Mouse (Mus musculus) liver (tissue): Measurements from ENCODE around the gene Fry.

Experiments used
- DNase-seq: peaks from one replicate; pipeline ENCODE4 v3.0.0-alpha.2; 2020; ENCODE audit warnings: mixed read lengths

Fry gene

DNA sequence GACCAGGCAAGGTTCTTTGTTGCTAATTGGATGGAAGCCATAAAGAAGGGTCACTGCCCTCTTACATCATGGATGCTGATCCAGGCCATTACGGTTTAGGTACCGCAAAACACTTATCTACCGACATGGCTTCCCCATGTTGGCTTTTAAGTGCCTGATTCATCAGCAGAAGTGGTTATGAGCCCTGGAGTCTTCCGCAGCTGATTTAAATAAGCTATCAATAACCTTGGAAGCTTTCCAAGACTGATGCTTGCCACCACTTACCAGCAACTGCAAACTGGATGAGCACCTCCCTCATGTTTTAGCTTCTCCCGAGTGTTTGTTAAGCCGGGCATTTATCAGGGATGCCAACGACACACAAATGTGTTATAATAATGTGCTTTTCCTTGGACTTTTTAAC is 12.7 kb downstream of the Fry start:
- no peak for DNase-seq

DNA sequence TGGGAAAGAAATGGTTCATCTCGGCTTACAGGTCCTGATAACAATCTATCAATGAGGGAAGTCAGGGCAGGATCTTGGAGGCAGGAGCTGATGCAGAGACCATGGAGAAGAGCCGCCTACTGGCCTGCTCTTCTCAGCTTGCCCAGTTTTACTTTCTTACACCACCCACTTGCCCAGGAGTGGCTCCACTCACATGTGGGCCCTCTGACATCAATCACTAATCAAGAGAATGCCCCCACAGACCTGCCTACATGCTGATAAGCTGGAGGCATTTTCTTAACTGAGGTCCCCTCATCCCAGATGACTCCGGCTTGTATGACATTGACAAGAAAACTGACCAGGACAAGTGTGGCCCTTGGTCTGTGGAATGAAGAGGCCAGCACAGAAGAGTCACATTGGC is 16.2 kb downstream of the Fry start:
- peak; percentile 49 for DNase-seq

DNA sequence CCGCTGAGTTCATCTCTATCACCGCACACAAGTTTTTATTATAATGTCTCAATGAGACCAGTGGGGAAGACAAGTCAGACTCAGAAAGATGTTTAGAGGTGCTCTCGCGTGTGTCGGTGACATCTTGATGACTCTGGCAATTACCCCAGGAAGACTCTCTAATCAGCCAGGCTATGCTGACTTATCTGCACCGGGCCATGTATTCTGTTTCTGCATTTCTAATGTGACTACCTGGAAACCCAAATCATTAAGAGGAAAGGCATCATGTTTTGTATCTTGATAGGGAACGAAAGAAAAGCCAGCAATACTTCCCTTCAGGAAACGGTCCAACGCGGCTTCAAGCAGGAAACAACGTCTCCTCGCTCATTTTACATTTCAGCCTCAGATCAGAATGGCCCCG is 17.1 kb downstream of the Fry start:
- peak; percentile 34 for DNase-seq

DNA sequence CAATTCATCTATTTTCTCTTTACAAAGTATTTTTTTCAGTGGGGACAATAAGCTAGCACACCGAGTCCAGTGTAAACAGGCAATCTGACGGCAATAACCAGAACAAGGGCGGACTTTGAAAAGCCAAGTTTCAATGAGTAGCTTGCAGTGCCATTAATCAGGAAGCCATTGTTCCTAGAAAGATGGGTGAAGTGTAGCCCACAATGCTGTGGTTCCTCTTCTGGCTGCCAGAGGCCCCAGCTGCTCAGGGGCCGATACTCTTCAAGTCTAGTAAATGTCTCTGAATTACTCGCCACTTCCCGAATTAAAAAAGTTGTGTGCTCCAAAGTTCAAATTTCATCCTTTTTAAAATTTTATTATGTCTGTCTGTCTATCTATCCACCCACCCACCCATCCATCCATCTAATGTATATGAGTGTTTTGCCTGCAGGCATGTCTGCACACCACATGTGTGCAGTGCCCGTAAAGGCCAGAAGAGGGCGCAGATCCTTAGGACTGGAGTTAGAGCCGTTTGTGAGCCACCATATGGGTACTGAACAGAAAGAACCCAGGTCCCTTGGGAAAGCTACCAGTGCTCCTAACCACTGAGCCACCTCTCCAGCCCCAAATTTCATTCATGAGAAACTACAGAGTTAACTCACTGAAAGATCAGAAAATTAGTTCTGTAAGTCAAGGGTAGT is 19.5 kb downstream of the Fry start:
- peak; percentile 40 for DNase-seq

DNA sequence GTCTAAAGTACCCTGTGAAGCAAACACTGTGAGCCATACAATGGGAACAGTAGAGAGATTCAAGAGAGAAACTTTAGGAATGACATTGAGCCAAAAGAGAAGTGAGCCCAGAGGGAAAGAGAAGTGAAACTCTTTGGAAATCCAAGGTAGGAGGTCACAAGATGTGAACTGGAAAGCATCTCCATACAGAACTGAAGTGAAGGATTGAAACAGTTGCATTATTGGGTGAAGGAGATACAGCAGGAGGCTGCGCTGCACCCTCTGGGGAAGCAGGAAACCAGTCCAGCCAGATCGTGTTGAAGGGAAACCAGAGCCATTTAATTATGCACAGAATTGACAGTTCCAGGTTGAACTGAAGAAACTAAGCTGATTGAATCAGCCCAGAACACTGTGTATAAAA is 22.1 kb downstream of the Fry start:
- DNase-seq: no peak

DNA sequence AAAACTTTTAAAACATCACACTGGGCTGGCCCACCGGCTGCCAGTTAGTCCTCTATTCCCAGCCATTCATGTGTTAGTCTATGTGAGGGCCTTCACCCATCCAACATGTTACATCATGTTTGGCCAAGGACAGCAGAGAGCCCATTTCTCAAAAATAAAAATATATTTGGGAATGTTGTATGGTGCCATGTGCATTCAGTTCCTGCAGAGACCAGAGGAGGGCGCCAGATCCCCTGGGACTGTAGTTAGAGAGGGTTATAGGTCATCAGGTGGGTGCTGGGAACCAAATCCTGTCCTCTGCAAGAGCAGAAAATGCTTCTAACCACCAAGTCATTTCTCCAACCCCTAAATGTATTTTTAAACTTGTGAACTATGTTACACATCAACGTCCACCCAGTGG is 27.5 kb downstream of the Fry start:
- no peak for DNase-seq

DNA sequence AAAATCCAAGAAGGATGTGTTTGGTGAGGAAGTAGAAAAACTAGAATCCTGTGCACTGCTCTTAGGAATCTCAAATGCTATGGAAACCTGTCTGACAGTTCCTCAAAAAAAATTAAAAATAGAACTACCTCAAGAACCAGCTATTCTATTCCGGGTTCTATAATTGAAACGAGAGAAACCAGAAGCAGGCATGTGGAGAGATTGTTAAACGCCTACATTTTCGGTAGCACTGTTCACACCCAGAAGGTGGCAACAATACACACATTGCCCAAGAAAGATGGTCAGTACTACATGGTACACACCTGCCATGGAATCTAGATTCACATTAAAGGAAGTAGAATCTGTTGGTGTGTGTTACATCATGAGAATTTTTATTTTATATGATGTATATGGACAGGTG is 28.2 kb downstream of the Fry start:
- no peak for DNase-seq

DNA sequence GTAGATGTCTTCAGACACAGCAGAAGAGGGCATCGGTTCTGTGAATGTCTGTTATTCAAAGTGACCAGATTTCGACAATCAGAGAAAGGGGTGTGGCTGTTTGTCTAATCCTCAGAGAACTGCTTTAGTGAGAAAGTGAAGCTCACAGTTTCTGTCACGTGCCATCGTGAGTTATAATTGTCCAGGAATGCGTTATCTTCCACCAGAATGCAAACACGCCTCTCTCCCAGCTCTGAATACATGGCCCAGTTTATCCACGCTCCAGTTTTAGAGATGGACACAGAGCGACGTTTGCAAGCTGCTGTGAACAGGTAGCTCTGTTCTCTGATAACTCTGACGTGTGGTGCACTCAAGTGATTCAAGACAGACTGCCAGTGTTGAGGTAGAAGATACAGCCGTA is 31.3 kb downstream of the Fry start:
- no peak for DNase-seq

DNA sequence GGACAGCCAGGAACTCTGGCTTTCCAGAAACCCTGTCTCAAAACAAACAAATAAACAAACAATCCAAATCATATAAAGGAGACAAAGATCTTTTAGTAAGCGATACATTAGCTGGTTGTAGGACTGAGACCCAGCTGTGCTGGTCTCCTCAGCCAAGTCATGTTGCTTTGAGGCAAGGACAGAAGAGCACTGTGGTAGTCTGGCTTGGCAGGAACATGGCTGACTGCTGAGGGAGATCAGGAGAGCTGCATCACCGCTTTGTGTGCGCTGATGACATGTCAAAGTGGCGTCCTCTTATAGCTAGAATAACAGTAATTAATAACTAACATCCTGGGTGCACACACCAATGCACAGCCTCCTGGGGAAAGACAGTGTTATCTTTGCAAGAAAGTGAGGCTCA is 32.5 kb downstream of the Fry start:
- DNase-seq: no peak

DNA sequence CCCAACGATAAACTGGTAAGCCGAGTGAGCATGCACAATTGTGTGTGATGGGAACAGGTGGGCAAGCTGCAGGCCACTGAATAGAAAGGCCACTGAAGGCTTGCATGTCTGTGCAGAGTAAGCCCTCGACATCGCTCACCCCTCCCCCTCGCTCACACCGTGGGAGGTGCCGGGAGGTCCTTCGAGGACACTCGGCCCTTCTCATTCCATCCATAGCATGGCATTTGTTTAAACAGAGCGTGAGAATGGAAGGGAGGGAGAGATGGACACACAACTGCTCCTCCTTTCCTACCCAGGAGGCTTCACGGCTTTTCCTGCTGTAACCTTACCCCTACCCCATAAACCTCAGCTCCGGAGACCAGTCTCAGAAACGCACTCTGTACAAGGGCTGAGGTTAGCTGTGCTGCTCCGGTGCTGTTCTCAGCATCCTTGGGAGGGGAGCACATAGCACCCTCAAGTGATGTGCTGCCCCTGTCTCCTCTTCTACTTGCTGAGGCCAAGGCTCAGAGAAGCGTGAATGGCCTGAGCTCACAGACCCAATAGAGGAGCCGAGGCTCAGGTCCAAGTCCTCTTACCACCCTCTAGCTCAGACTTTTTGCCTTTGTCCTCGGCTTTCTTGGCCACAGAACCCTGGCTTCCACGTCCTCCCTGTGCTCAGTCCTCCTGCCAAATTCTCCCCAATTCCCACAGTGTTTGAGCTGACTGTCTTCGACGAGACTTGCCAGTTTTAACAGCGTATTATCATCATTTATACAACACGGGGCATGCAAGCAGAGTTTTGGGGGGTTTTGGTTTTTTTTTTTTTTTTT is 33.8 kb downstream of the Fry start:
- DNase-seq: no peak

DNA sequence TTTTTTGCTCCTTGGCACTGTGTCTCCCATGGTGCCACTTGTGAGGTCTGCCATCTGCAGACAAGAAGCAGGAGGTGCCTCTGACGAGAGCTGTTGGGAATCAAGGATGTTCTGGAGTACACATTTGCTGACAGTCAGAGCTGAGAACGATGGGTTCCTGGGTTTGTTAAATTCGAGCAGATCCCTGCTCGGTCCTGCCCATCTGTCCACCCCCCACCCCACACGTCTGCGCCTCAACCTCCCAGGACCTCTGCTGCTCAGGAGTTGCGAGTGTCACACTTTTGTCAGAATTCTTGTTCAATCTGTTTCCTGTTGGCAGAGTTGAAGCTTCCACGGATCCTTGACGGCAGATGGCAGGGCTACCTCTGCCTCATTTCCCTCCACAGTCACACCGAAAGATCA is 34.4 kb downstream of the Fry start:
- DNase-seq: no peak

DNA sequence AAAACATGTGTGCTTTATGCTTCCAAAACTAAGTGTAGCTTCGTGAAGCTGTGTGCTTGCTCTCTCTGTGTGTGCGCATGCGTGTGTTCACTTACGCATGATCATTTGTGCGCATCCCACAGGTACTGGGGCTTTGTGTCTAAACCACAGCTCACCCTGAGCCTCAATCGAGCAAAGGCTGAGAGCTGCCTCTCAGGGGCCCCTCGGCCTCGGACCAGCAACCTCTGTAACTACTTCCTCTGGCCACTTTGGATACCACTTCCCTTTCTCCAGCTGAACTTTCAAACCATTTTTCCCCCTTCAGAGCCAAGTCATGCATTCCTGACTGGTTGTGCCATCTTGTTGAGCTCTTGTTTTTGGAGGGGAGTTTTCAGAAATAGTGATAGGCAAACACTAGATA is 36.9 kb downstream of the Fry start:
- no peak for DNase-seq

DNA sequence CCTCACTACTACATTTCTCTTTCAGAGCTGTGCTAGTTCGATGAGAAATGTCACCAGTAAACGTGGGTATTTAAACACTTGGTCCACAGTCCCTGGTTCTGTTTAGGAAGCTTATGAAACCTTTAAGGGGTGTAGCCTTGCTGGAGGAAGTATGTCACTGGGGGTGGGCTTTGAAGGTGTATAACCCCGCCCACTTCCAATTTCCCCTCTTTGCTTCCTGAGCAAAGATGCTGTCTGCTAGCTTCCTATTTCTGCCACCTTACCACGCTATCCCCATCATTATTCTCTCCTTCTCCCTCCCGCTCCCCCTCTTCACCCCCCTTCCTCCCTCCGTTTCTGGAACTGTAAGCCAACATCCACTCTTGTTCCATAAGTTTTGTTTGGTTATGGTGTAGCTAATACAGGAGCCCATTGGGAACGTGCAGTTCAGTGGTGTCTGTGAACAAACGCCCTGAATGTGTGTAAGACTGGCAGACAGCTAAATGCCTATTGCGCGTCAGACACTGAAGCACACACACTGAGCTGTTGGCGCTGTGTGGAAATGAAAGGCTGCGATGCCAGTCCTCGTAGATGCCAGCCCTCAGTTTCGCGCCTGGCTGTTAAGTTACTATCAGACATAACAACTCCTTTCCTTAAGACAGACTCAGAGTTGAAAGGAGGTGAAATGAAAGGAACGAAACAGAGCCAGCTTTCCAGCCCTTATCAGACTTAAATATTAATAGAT is 37.8 kb downstream of the Fry start:
- no peak for DNase-seq

DNA sequence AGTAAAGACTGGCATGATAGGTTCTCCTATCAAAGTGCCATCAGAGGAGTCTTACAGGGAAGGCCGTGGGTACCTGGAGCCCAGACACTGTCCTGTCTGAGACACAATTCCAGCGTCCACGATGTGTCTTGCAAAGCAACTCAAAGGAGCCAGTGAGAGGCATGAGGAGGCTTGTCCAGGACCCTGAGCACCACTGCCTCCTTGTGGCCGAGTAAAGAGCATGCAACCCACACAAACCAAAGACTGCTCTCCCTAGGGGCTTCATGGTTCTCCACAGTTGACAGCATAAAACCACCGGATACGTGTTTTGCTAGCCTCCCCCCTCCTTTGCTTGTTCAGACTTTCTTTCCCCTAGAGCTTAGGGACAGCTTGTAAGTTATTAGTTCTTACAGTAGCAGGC is 39.2 kb downstream of the Fry start:
- peak; percentile 51 for DNase-seq

DNA sequence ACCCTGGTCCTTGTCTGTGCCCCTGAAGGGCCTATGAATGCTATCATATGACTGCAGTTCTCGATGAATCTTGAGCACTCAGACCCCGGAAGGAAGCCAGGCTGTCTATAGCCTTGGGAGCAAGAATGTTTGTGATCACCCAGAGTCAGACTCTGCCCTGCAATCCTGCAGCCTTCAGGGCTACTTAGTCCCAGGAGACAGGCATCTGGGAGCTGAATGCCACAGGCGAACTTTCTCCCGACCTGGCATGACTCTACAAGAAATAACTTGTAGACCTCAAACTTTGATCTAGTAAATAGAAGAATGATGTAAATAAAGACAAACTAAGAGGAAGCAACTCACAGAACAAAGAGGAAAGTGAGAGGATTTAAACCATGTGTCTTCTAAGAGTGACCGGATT is 40.7 kb downstream of the Fry start:
- DNase-seq: no peak

DNA sequence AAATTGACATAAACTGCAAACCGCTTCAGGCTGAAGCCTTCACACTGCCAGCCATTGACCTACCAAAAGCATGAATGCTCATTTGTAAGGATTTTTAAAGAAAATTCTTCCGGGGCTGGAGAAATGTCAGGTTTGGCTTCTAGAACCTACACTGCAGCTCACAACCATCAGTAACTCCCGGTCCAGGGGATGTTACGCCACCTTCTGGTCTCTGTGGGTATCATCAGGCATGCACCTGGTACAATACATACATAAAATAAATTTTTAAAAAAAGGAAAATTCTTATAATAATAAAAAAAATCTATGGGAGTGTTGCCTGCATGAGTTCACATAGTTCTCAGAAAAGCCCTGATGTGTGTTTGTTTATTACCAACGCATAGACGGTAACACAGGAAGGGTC is 42.7 kb downstream of the Fry start:
- no peak for DNase-seq

DNA sequence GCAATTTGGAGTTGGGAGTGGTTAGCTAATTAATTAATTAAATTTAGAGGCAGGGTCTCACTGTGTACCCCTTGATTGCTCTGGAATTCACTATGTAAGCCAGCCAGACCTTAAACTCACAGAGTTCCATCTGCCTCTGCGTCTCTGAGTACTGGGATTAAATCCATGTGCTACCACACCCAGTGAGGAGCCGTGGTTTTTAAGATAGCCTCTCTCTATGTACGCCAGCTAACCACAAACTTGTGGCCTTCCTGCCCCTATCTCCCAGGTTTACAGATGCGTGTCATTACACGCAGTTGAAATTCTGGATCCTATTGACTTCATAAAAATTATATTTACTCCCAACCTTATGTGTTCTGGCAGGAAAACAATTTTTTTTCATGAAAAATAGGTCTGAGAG is 43.5 kb downstream of the Fry start:
- no peak for DNase-seq

DNA sequence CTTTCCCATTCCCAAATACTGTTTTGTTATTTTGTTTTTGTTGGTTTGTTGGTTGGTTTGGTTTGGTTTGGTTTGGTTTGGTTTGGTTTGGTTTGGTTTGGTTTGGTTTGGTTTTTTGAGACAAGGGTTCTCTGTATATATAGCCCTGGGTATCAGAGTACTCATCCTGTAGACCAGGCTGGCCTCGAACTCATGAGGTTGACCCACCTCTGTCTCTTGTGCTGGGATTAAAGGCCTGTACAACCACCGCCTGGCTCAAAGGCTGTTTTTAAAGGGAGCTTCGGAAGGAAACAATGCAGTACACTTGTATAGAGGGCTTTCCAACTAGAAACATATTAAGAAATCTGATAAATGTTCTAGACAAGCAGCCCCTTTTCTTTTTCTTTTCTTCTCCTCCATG is 46.2 kb downstream of the Fry start:
- no peak for DNase-seq

DNA sequence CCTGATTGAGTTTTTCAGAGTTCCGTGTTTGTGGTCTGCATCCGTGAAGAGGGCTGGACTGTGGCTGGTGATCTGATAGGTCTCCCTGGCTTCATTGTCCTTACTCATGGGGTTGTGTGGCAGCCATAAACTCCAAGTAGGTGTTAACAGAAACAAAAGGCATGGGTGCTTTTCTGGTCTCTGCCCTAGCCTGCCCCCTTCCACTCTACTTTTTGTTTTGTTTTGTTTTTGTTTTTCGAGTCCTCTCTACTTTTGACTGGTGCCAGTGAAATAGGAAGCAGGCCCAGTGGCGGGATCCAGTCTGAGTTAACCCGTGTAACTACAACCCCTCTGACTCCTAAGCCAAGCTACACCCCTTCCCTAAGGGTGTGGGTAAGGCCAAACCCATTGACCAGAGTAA is 48.4 kb downstream of the Fry start:
- DNase-seq: no peak

DNA sequence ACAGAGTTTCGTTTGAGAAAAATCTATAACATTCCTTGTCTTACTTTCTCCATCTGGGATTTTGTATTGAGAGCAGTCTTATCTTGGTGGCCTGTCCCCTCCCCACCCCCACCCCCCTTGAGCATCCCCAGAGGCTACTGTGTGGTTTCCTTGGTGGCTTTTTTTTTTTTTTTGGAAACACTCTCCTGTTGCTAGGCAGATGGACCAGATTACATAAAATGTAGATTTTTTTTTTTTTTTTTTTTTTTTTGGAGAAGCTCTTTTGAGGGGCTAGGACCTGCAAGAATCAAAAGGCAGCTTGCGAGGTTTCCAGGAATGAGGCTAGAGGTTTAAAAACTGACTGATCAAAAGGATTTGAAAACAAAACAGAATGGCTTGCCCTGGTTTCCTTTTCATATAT is 48.8 kb downstream of the Fry start:
- DNase-seq: no peak

DNA sequence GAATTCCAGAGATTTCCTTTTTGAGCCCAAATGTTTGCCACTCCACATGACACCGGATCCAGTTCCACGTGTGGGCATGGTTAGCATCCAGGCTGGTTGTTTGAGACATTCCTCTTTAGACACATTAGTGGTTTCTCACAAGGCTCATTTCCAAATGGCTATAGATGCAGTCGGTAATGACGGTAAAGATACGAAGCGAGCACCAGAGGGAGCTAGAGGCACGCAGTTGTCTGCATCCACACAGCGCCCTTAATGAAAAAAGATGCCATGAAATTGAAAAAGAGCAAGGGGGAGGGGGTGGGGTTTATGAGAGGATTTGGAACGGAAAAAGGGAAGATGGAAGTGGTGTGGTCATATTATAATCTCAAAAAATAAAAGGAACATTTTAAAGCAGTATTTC is 50.3 kb downstream of the Fry start:
- peak; percentile 52 for DNase-seq

DNA sequence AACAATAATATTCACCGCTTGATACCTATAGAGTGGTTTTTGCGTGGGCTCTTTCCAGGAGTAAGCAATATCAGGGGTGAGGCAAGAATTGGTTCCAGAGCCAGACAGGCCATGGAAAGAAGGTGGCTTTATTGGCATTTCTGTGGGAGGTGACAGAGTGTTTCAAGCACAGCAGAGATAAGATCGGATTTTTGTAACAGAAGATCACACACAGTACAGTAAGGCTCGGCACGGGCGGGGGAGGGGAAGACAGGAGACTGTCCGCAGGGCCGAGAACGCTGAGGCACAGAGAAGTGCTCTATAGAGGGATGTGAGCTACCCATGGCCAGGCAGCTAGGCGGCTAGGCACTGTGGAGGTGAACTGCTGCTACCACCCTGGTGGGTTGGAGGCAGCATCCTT is 53.1 kb downstream of the Fry start:
- DNase-seq: peak; percentile 22

DNA sequence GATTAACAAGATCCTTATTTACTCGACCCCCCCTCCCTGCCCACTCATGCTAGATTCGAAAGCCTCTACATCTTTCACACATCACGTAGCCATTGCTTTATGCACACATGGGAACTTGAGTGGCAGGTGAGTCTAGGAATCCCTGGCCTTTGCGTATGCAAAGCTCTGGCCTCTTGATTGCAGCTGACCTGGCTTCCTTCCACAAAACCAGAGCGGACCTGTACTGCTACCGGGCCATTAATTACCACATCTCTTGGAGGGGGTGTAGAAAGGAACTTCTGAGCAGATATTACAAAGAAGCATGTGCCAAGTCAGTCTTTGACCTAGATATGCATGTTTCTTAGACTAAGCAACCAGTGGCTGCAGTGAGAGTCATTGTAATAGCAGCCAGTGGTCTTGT is 55.4 kb downstream of the Fry start:
- no peak for DNase-seq

DNA sequence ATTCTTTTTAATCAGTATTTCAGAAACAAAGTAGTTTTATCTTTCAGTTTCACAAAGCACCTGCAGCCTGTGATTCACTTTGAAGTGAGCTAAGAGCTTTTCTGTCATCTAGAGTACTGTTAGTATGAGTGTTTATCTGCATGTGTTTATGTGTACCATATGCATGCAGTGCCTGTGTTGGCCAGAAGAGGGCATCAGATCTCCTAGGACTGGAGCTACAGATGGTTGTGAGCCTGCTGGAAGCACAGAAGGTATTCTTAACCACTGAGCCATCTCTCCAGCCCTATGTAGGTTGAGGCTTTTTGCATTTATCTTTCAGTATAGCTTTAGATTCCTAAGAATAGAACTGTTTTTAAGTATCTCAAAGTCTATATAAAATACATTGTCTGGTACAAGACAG is 56.5 kb downstream of the Fry start:
- no peak for DNase-seq
